Mouse (Mus musculus) G1E (cell line): ENCODE results near the gene Sh3bgrl2.

Experiments
- CTCF ChIP-seq: IDR thresholded peaks from 2 replicates; pipeline ENCODE4 v1.5.1; 2012; ENCODE audit warnings: low read depth, low read length, inconsistent platforms, mixed read lengths
- POLR2AphosphoS5 ChIP-seq: IDR thresholded peaks from 2 replicates; pipeline ENCODE4 v1.6.1; 2012; ENCODE audit warnings: low read depth, low read length, inconsistent platforms; ENCODE audit not compliant: insufficient replicate concordance

DNA sequence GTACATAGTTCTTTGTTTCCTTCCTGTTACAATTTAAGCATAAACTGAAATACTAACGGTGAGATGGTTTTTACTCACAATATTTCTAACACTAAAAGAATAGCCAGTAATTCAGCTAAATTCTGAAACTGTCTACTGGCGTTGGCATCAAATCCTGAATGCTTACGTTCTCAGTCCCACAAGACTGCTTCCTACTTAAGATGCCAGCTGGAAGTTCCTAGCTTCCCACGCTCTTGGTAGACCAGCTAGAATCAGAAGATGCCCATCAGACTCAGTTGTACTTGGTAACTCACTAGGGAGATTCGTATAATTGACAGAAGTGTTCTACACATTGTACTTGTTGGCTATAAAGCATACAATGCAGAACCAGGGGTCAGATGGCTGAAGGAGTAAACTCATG is 98.6 kb downstream of the Sh3bgrl2 start:
- no peak for TF ChIP-seq POLR2AphosphoS5
- TF ChIP-seq CTCF: no peak
